Mouse (Mus musculus): Measurements from ENCODE around the gene H2-K1.
"Not testable (repeated sequence)": the region's sequence is repeated elsewhere in the genome, so short reads cannot be mapped to it uniquely, and the experiment has no call there.

Gene H2-K1

GRCm38 (mm10) chr17:33994959-33995358 lies 5.2 kb downstream of the H2-K1 start:
- no peak for ATAC-seq (ENCODE audit: insufficient number of reproducible peaks, low FRiP score, low TSS enrichment)

GRCm38 (mm10) chr17:33991788-33992664 lies 8.1 kb downstream of the H2-K1 start:
- ATAC-seq (ENCODE audit: insufficient number of reproducible peaks, low FRiP score, low TSS enrichment) = no peak

GRCm38 (mm10) chr17:33982136-33982535 lies 18.0 kb downstream of the H2-K1 start:
- not testable (repeated sequence) for ATAC-seq (ENCODE audit: insufficient number of reproducible peaks, low FRiP score, low TSS enrichment)

- ATAC-seq (ENCODE audit: insufficient number of reproducible peaks, low FRiP score, low TSS enrichment) = 0 out of 2 replicates have a peak, but pooled peaks have one; percentile 59
These were observed 18.8 kb downstream of the H2-K1 start for GRCm38 (mm10) chr17:33981192-33981909.

- ATAC-seq (ENCODE audit: insufficient number of reproducible peaks, low FRiP score, low TSS enrichment) = no peak
These were observed 19.7 kb downstream of the H2-K1 start for GRCm38 (mm10) chr17:33980181-33981035.

GRCm38 (mm10) chr17:33979512-33980050 lies 20.6 kb downstream of the H2-K1 start:
- ATAC-seq (ENCODE audit: insufficient number of reproducible peaks, low FRiP score, low TSS enrichment) = no peak

GRCm38 (mm10) chr17:33978631-33979031 lies 21.5 kb downstream of the H2-K1 start:
- ATAC-seq (ENCODE audit: insufficient number of reproducible peaks, low FRiP score, low TSS enrichment) = peak; percentile 96

- ATAC-seq (ENCODE audit: insufficient number of reproducible peaks, low FRiP score, low TSS enrichment) = no peak
These were observed 22.1 kb downstream of the H2-K1 start for GRCm38 (mm10) chr17:33977861-33978557.

- ATAC-seq (ENCODE audit: insufficient number of reproducible peaks, low FRiP score, low TSS enrichment) = no peak
These were observed 26.6 kb downstream of the H2-K1 start for GRCm38 (mm10) chr17:33973572-33973971.

GRCm38 (mm10) chr17:33972691-33973090 lies 27.5 kb downstream of the H2-K1 start:
- ATAC-seq (ENCODE audit: insufficient number of reproducible peaks, low FRiP score, low TSS enrichment) = no peak

- no peak for ATAC-seq (ENCODE audit: insufficient number of reproducible peaks, low FRiP score, low TSS enrichment)
These were observed 30.8 kb downstream of the H2-K1 start for GRCm38 (mm10) chr17:33969394-33969793.

GRCm38 (mm10) chr17:33968927-33969326 lies 31.2 kb downstream of the H2-K1 start:
- peak; percentile 31; the same call in 1 of the 2 replicates for ATAC-seq (ENCODE audit: insufficient number of reproducible peaks, low FRiP score, low TSS enrichment)

GRCm38 (mm10) chr17:33968489-33968888 lies 31.7 kb downstream of the H2-K1 start:
- peak; percentile 61; the same call in 1 of the 2 replicates for ATAC-seq (ENCODE audit: insufficient number of reproducible peaks, low FRiP score, low TSS enrichment)

GRCm38 (mm10) chr17:33965846-33966550 lies 34.1 kb downstream of the H2-K1 start:
- no peak for ATAC-seq (ENCODE audit: insufficient number of reproducible peaks, low FRiP score, low TSS enrichment)

GRCm38 (mm10) chr17:33965082-33965845 lies 34.9 kb downstream of the H2-K1 start:
- ATAC-seq (ENCODE audit: insufficient number of reproducible peaks, low FRiP score, low TSS enrichment) = no peak

- ATAC-seq (ENCODE audit: insufficient number of reproducible peaks, low FRiP score, low TSS enrichment) = no peak
These were observed 37.3 kb downstream of the H2-K1 start for GRCm38 (mm10) chr17:33962876-33963275.

- no peak for ATAC-seq (ENCODE audit: insufficient number of reproducible peaks, low FRiP score, low TSS enrichment)
These were observed 40.2 kb downstream of the H2-K1 start for GRCm38 (mm10) chr17:33959948-33960347.

- ATAC-seq (ENCODE audit: insufficient number of reproducible peaks, low FRiP score, low TSS enrichment) = no peak
These were observed 41.0 kb downstream of the H2-K1 start for GRCm38 (mm10) chr17:33959135-33959534.

Data from cerebellum, adult (tissue).